8 mouse cellular contexts compared by ENCODE assay signal in the genomic region with DNA sequence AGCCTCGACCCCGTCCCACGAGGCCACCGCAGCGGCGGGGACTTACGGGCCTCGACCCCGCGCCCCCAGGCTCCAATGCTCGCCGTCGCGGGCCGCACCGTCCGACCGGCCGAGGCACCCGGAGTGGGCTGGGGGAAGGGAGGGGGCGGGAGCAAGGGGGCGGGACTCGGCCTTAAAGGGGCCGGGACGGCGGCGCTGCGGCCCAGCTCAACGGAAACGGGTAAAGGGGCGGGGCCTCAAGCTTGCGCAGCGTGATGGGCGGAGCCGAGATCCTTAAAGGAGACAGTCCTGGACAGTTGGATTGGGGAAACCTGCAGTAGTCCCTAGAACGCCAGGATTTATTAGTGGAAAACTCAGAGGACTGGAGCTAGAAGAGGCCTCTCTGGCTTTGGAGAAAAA. TPM values are rescaled to one million over a fixed set of nuclear protein-coding genes. Genes with fewer than 3 reads are reported as not detected.
DNase-seq lines count a peak whose midpoint lies in the region; ATAC-seq and TF ChIP-seq lines count a peak whose summit lies in the region.

A gene (minus strand): TSS at position 141 of the 399 bp plus-strand sequence.

- no peaks in the 10 kb centered on the region for H3K9me3 ChIP-seq in forebrain, embryonic 10.5 days
- no peaks in the 10 kb centered on the region for H3K9me3 ChIP-seq in heart, embryonic 15.5 days (replicated peaks)
- no peaks in the 10 kb centered on the region for H3K9me3 ChIP-seq in liver, embryonic 14.5 days (ENCODE audit: control insufficient read depth, low read length)
- H3K9me3 ChIP-seq in neural tube, embryonic 11.5 days (ENCODE audit: control insufficient read depth, low read length), result no peaks in the 10 kb centered on the region
- no peaks in the 10 kb centered on the region for H3K9me3 ChIP-seq in stomach, postnatal 0 days (ENCODE audit: control insufficient read depth, low read length)

- peaks cover 31% of the 10 kb centered on the region for H3K36me3 ChIP-seq in forebrain, embryonic 10.5 days (replicated peaks)
- no peaks in the 10 kb centered on the region for H3K36me3 ChIP-seq in heart, embryonic 15.5 days
- no peaks in the 10 kb centered on the region for H3K36me3 ChIP-seq in liver, embryonic 14.5 days (replicated peaks; ENCODE audit: control insufficient read depth, insufficient read depth, low read depth)
- no peaks in the 10 kb centered on the region for H3K36me3 ChIP-seq in neural tube, embryonic 11.5 days (ENCODE audit: control insufficient read depth, insufficient read depth, low read length)
- peaks cover 4% of the 10 kb centered on the region; the same call in 1 of the 2 replicates for H3K36me3 ChIP-seq in stomach, postnatal 0 days (ENCODE audit: control insufficient read depth, insufficient read depth, low read length)

- WGBS in forebrain, embryonic 10.5 days, result under 1% methylated on average over 36 of the region's 36 CpGs
- under 1% methylated on average over 29 of the region's 36 CpGs for WGBS in heart, embryonic 15.5 days
- under 1% methylated on average over 36 of the region's 36 CpGs for WGBS in liver, embryonic 14.5 days (ENCODE audit: insufficient replicate concordance)
- 0% methylated on average over 23 of the region's 36 CpGs for WGBS in neural tube, embryonic 11.5 days
- 0% methylated on average over 34 of the region's 36 CpGs for WGBS in stomach, postnatal 0 days

- H3K27me3 ChIP-seq in forebrain, embryonic 10.5 days (ENCODE audit: poor library complexity, severe bottlenecking), result no peaks in the 10 kb centered on the region
- H3K27me3 ChIP-seq in heart, embryonic 15.5 days, result no peaks in the 10 kb centered on the region
- no peaks in the 10 kb centered on the region for H3K27me3 ChIP-seq in liver, embryonic 14.5 days (ENCODE audit: control insufficient read depth, insufficient read depth, low read length)
- no peaks in the 10 kb centered on the region for H3K27me3 ChIP-seq in neural tube, embryonic 11.5 days (ENCODE audit: control insufficient read depth, insufficient read depth, low read length)
- H3K27me3 ChIP-seq in stomach, postnatal 0 days (ENCODE audit: control insufficient read depth, insufficient read depth, low read length), result no peaks in the 10 kb centered on the region

- peak within 1 kb of the TSS; percentile 90 for H3K4me3 ChIP-seq in forebrain, embryonic 10.5 days
- H3K4me3 ChIP-seq in heart, embryonic 15.5 days, result peak within 1 kb of the TSS; percentile 88
- H3K4me3 ChIP-seq in liver, embryonic 14.5 days (ENCODE audit: insufficient read depth in 1 of 2, low read depth in 2 of 2, low read length in 2 of 2), result peak within 1 kb of the TSS; percentile 72 to 83
- peak within 1 kb of the TSS; percentile 75 for H3K4me3 ChIP-seq in neural tube, embryonic 11.5 days (ENCODE audit: low read depth, low read length)
- H3K4me3 ChIP-seq in stomach, postnatal 0 days (ENCODE audit: low read depth, low read length), result peak within 1 kb of the TSS; percentile 94

- no peak for TF ChIP-seq EP300 in liver, embryonic 14.5 days (IDR thresholded peaks at IDR 0.05; ENCODE audit: low read depth)
- TF ChIP-seq EP300 in stomach, postnatal 0 days (optimal IDR thresholded peaks at IDR 0.05), result no peak

- peaks cover 30% of the 10 kb centered on the region for H3K4me1 ChIP-seq in forebrain, embryonic 10.5 days
- H3K4me1 ChIP-seq in heart, embryonic 15.5 days (replicated peaks), result peaks cover 14% of the 10 kb centered on the region
- H3K4me1 ChIP-seq in liver, embryonic 14.5 days (replicated peaks; ENCODE audit: control insufficient read depth in 2 of 2, insufficient read depth in 2 of 2, low read length in 1 of 2), result peaks cover 4 to 8% of the 10 kb centered on the region in 2 experiments
- peaks cover 3% of the 10 kb centered on the region; the same call in 1 of the 2 replicates for H3K4me1 ChIP-seq in neural tube, embryonic 11.5 days (ENCODE audit: control insufficient read depth, insufficient read depth, low read length)
- H3K4me1 ChIP-seq in stomach, postnatal 0 days (replicated peaks; ENCODE audit: control insufficient read depth, insufficient read depth), result no peaks in the 10 kb centered on the region

- peak within 1 kb of the TSS; percentile 93 for H3K9ac ChIP-seq in heart, embryonic 15.5 days
- H3K9ac ChIP-seq in liver, embryonic 14.5 days (replicated peaks), result peak within 1 kb of the TSS; percentile 87
- peak within 1 kb of the TSS; percentile 77 for H3K9ac ChIP-seq in neural tube, embryonic 11.5 days (ENCODE audit: low read length)
- peak within 1 kb of the TSS; percentile 92 for H3K9ac ChIP-seq in stomach, postnatal 0 days (ENCODE audit: low read length)

- H3K27ac ChIP-seq in forebrain, embryonic 10.5 days, result peak within 1 kb of the TSS; percentile 95
- peak within 1 kb of the TSS; percentile 85 for H3K27ac ChIP-seq in heart, embryonic 15.5 days
- H3K27ac ChIP-seq in liver, embryonic 14.5 days, result peak within 1 kb of the TSS; percentile 54
- peak within 1 kb of the TSS; percentile 62 for H3K27ac ChIP-seq in neural tube, embryonic 11.5 days (ENCODE audit: low read depth, low read length)
- peak within 1 kb of the TSS; percentile 89 for H3K27ac ChIP-seq in stomach, postnatal 0 days (replicated peaks)

- no peak for TF ChIP-seq CTCF in liver, embryonic 14.5 days (IDR thresholded peaks at IDR 0.05; ENCODE audit: low read depth)
- no peak for TF ChIP-seq CTCF in stomach, postnatal 0 days (IDR thresholded peaks at IDR 0.05; ENCODE audit: low read depth)

- peak; percentile 82 for DNase-seq in c-Kit-negative CD71-positive TER-119-positive erythroid progenitor cells, embryonic 14.5 days (ENCODE audit: low read depth, low spot score)
- peak; percentile 90 for DNase-seq in forebrain, embryonic 10.5 days (ENCODE audit: extremely low spot score, low spot score)
- DNase-seq in kidney, postnatal 25 days, result peak; percentile 98 to 99
- peak; percentile 81 to 84 (median 82) for DNase-seq in liver, embryonic 14.5 days (ENCODE audit: low read depth in 3 of 3, low spot score in 3 of 3)
- peak; percentile 96 for DNase-seq in neural tube, embryonic 11.5 days (ENCODE audit: low spot score)
- peak; percentile 96 for DNase-seq in stomach, postnatal 0 days (ENCODE audit: low spot score)

- peak within 1 kb of the TSS; percentile 83 for H3K4me2 ChIP-seq in heart, embryonic 15.5 days
- peak within 1 kb of the TSS; percentile 89 for H3K4me2 ChIP-seq in liver, embryonic 14.5 days (ENCODE audit: low read depth)
- H3K4me2 ChIP-seq in neural tube, embryonic 11.5 days (ENCODE audit: low read depth), result peak within 1 kb of the TSS; percentile 52
- H3K4me2 ChIP-seq in stomach, postnatal 0 days (replicated peaks; ENCODE audit: low read depth), result peak within 1 kb of the TSS; percentile 61

- ATAC-seq in CD4-positive, CD25-positive, alpha-beta regulatory T cell, adult 4 months, result peak; percentile 91
- peak; percentile 96 for ATAC-seq in heart, embryonic 15.5 days (replicated peaks; ENCODE audit: insufficient number of reproducible peaks, insufficient read depth, low FRiP score, low read depth)
- peak; percentile 89 for ATAC-seq in liver, embryonic 14.5 days (ENCODE audit: insufficient read depth)
- peak; percentile 93 for ATAC-seq in neural tube, embryonic 11.5 days (ENCODE audit: insufficient read depth, low FRiP score, low TSS enrichment)
- peak; percentile 97 for ATAC-seq in stomach, postnatal 0 days (ENCODE audit: low FRiP score, low TSS enrichment)

RNA-seq across cellular contexts. Expression of the gene that starts here (rescaled TPM):
- polyA plus RNA-seq in CD4-positive, CD25-positive, alpha-beta regulatory T cell, adult 4 months (2017; shearing (Covaris generic)), result 10 to 100 TPM in 1 of 2 experiments, 1 to 10 TPM in 1; 8.4 to 15.3 TPM
- 40.3 and 43.1 TPM in 2 replicates for polyA plus RNA-seq in forebrain, embryonic 10.5 days (2016; fragmentation: Nextera tagmentation; extraction: Ambion mirVana)
- polyA plus RNA-seq in heart, embryonic 15.5 days (2015; fragmentation: Nextera tagmentation; extraction: Ambion mirVana), result 24.9 and 30.9 TPM in 2 replicates
- polyA plus RNA-seq in liver, embryonic 14.5 days (2012; rRNA removed), result 9.1 and 12.5 TPM in 2 replicates
- 14.2 and 16.7 TPM in 2 replicates for polyA plus RNA-seq in liver, embryonic 14.5 days (2014; fragmentation: Nextera tagmentation; extraction: Ambion mirVana)
- polyA plus RNA-seq in neural tube, embryonic 11.5 days (2014; fragmentation: Nextera tagmentation; extraction: Ambion mirVana), result 45.9 and 54.4 TPM in 2 replicates
- 18.6 and 19.9 TPM in 2 replicates for polyA plus RNA-seq in stomach, postnatal 0 days (2015; fragmentation: Nextera tagmentation; extraction: Ambion mirVana)

Comparison
In these comparisons a context has a peak if more than half of its experiments do, and no peak if none do; other contexts are left out.
1. Peak in every context shown above with its lines: DNase-seq, ATAC-seq, H3K4me3 ChIP-seq and H3K27ac ChIP-seq.